Mouse (Mus musculus) MEL (cell line): Measurements from ENCODE around the gene Pi4ka. TPM values are rescaled to one million over a fixed set of nuclear protein-coding genes. Genes with fewer than 3 reads are reported as not detected.

ENCODE experiments used
- DNase-seq: peaks from one replicate; pipeline ENCODE4 v3.0.0; 2011; ENCODE audit warnings: low read depth, low spot score
- H3K27ac ChIP-seq: 2 replicates; pipeline ENCODE4 v1.5.1; 2012; ENCODE audit warnings: low read depth, mild to moderate bottlenecking, control low read depth, low read length, moderate library complexity; ENCODE audit not compliant: control insufficient read depth
- H3K27me3 ChIP-seq, 2 experiments: fragments of 150-350 bp in 1 of 2; sonication (generic) in 1 of 2; 2 replicates each; pipeline ENCODE4 v1.6.1; 2012; ENCODE audit warnings: low read length in 2 of 2, mild to moderate bottlenecking in 2 of 2, improper control_type of control experiment in 1 of 2, moderate library complexity in 1 of 2; ENCODE audit not compliant: insufficient read depth in 2 of 2, control insufficient read depth in 1 of 2
- H3K36me3 ChIP-seq, 2 experiments: 2 replicates each; pipeline ENCODE4 v1.6.1; 2012 to 2014; ENCODE audit warnings: low read length in 2 of 2, improper control_type of control experiment in 1 of 2, inconsistent platforms in 1 of 2, mild to moderate bottlenecking in 1 of 2; ENCODE audit not compliant: insufficient read depth in 2 of 2, control insufficient read depth in 1 of 2
- H3K4me1 ChIP-seq, 2 experiments: fragments of 150-350 bp in 1 of 2; sonication (generic) in 1 of 2; 2 replicates each; pipeline ENCODE4 v1.6.1; 2012; ENCODE audit warnings: low read length in 2 of 2, improper control_type of control experiment in 1 of 2, mild to moderate bottlenecking in 1 of 2; ENCODE audit not compliant: insufficient read depth in 2 of 2, control insufficient read depth in 1 of 2
- H3K4me3 ChIP-seq, 2 experiments: fragments of 150-350 bp in 1 of 2; sonication (generic) in 1 of 2; 2 replicates each; pipeline ENCODE4 v1.5.1; 2012; ENCODE audit warnings: low read depth in 2 of 2, low read length in 2 of 2, mild to moderate bottlenecking in 2 of 2, moderate library complexity in 2 of 2, control low read depth in 1 of 2, improper control_type of control experiment in 1 of 2; ENCODE audit not compliant: control insufficient read depth in 1 of 2, insufficient read depth in 1 of 2
- H3K79me2 ChIP-seq: 2 replicates; pipeline ENCODE4 v1.6.1; 2012; ENCODE audit warnings: mild to moderate bottlenecking, low read length, moderate library complexity; ENCODE audit not compliant: control insufficient read depth, poor library complexity, insufficient read depth
- H3K9ac ChIP-seq: 2 replicates; pipeline ENCODE4 v1.6.1; 2012; ENCODE audit warnings: low read depth, mild to moderate bottlenecking, control low read depth, low read length, moderate library complexity; ENCODE audit not compliant: control insufficient read depth, poor library complexity, severe bottlenecking
- H3K9me3 ChIP-seq: fragments of 150-350 bp; sonication (generic); replicated peaks from 2 replicates; pipeline ENCODE4 v1.6.1; 2012; ENCODE audit warnings: mild to moderate bottlenecking, low read length, improper control_type of control experiment, moderate library complexity; ENCODE audit not compliant: insufficient read depth
- CHD1 ChIP-seq: IDR thresholded peaks from 2 replicates; pipeline ENCODE4 v1.6.1; 2012; ENCODE audit warnings: low read depth, mild to moderate bottlenecking, inconsistent platforms, low read length, improper control_type of control experiment
- E2F4 ChIP-seq: IDR thresholded peaks from 2 replicates; pipeline ENCODE4 v1.6.1; 2011; ENCODE audit warnings: low read depth, low read length, improper control_type of control experiment, borderline replicate concordance
- EP300 ChIP-seq, 2 experiments: IDR thresholded peaks; 2 replicates each; pipeline ENCODE4 v1.6.1; 2011; ENCODE audit warnings: improper control_type of control experiment in 2 of 2, low read length in 2 of 2, low read depth in 1 of 2, mild to moderate bottlenecking in 1 of 2
- ETS1 ChIP-seq: IDR thresholded peaks from 2 replicates; pipeline ENCODE4 v1.6.1; 2012; ENCODE audit warnings: low read depth, mild to moderate bottlenecking, inconsistent platforms, low read length, improper control_type of control experiment, moderate library complexity
- GATA1 ChIP-seq: IDR thresholded peaks from 2 replicates; pipeline ENCODE4 v1.6.1; 2011; ENCODE audit warnings: low read depth, low read length, improper control_type of control experiment
- MAFK ChIP-seq: IDR thresholded peaks from 2 replicates; pipeline ENCODE4 v1.6.1; 2011; ENCODE audit warnings: low read depth, mild to moderate bottlenecking, low read length, improper control_type of control experiment, borderline replicate concordance
- MAZ ChIP-seq: IDR thresholded peaks from 2 replicates; pipeline ENCODE4 v1.6.1; 2012; ENCODE audit warnings: low read depth, mild to moderate bottlenecking, inconsistent platforms, low read length, improper control_type of control experiment
- MEF2A ChIP-seq: IDR thresholded peaks from 2 replicates; pipeline ENCODE4 v1.6.1; 2014; ENCODE audit warnings: low read depth, mild to moderate bottlenecking, inconsistent platforms, low read length, improper control_type of control experiment; ENCODE audit not compliant: poor library complexity, insufficient replicate concordance, severe bottlenecking; ENCODE audit errors: extremely low read depth
- MXI1 ChIP-seq: IDR thresholded peaks from 2 replicates; pipeline ENCODE4 v1.6.1; 2011; ENCODE audit warnings: mild to moderate bottlenecking, low read depth, low read length, improper control_type of control experiment
- MYB ChIP-seq: IDR thresholded peaks from 2 replicates; pipeline ENCODE4 v1.6.1; 2011; ENCODE audit warnings: mild to moderate bottlenecking, low read depth, low read length, improper control_type of control experiment
- MYC ChIP-seq: IDR thresholded peaks from 2 replicates; pipeline ENCODE4 v1.6.1; 2011; ENCODE audit warnings: low read depth, mild to moderate bottlenecking, low read length, improper control_type of control experiment, moderate library complexity
- NELFE ChIP-seq: IDR thresholded peaks from 2 replicates; pipeline ENCODE4 v1.6.1; 2011; ENCODE audit warnings: low read depth, low read length, improper control_type of control experiment
- NRF1 ChIP-seq: IDR thresholded peaks from 2 replicates; pipeline ENCODE4 v1.6.1; 2014; ENCODE audit warnings: low read depth, mild to moderate bottlenecking, inconsistent platforms, low read length, improper control_type of control experiment, moderate library complexity; ENCODE audit not compliant: poor library complexity, insufficient read depth, severe bottlenecking
- POLR2A ChIP-seq, 2 experiments: IDR thresholded peaks; 2 replicates each; pipeline ENCODE4 v1.6.1; 2011 to 2012; ENCODE audit warnings: low read length in 2 of 2, mild to moderate bottlenecking in 2 of 2, control low read depth in 1 of 2, improper control_type of control experiment in 1 of 2, low read depth in 1 of 2, moderate library complexity in 1 of 2; ENCODE audit not compliant: control insufficient read depth in 1 of 2, insufficient read depth in 1 of 2, poor library complexity in 1 of 2
- RAD21 ChIP-seq: IDR thresholded peaks from 2 replicates; pipeline ENCODE4 v1.6.1; 2011; ENCODE audit warnings: mild to moderate bottlenecking, low read depth, low read length, improper control_type of control experiment
- SMC3 ChIP-seq: IDR thresholded peaks from 2 replicates; pipeline ENCODE4 v1.6.1; 2011; ENCODE audit warnings: low read depth, low read length, improper control_type of control experiment
- TAL1 ChIP-seq: IDR thresholded peaks from 2 replicates; pipeline ENCODE4 v1.6.1; 2012; ENCODE audit warnings: mild to moderate bottlenecking, inconsistent platforms, low read length, moderate library complexity, mixed read lengths
- TBP ChIP-seq: IDR thresholded peaks from 2 replicates; pipeline ENCODE4 v1.8.0; 2011; ENCODE audit warnings: low read depth, low read length, improper control_type of control experiment
- UBTF ChIP-seq: IDR thresholded peaks from 2 replicates; pipeline ENCODE4 v1.6.1; 2012; ENCODE audit warnings: low read depth, mild to moderate bottlenecking, inconsistent platforms, low read length, improper control_type of control experiment, moderate library complexity, borderline replicate concordance; ENCODE audit not compliant: insufficient read depth
- USF1 ChIP-seq: IDR thresholded peaks from 2 replicates; pipeline ENCODE4 v1.6.1; 2014; ENCODE audit warnings: low read depth, mild to moderate bottlenecking, inconsistent platforms, low read length, improper control_type of control experiment, moderate library complexity
- USF2 ChIP-seq, 2 experiments: IDR thresholded peaks; 2 replicates each; pipeline ENCODE4 v1.6.1; 2011 to 2012; ENCODE audit warnings: improper control_type of control experiment in 2 of 2, low read length in 2 of 2, borderline replicate concordance in 1 of 2, inconsistent platforms in 1 of 2, low read depth in 1 of 2, mild to moderate bottlenecking in 1 of 2; ENCODE audit not compliant: insufficient read depth in 1 of 2
- ZKSCAN1 ChIP-seq: IDR thresholded peaks from 2 replicates; pipeline ENCODE4 v1.6.1; 2012; ENCODE audit warnings: low read depth, mild to moderate bottlenecking, inconsistent platforms, low read length, improper control_type of control experiment, moderate library complexity
- ZMIZ1 ChIP-seq: IDR thresholded peaks from 2 replicates; pipeline ENCODE4 v1.6.1; 2012; ENCODE audit warnings: low read depth, mild to moderate bottlenecking, inconsistent platforms, low read length, improper control_type of control experiment, moderate library complexity
- ZNF384 ChIP-seq: IDR thresholded peaks from 2 replicates; pipeline ENCODE4 v1.6.1; 2012; ENCODE audit warnings: low read depth, mild to moderate bottlenecking, inconsistent platforms, low read length, improper control_type of control experiment
- polyA plus RNA-seq, 2 experiments: library from polyadenylated mRNA; stranded (reverse) in 1 of 2; unstranded in 1 of 2; fragments of >175 nt in 1 of 2; fragments of >200 nt in 1 of 2; gene quantifications; 2 replicates each; pipeline versions ENCODE4 v1.2.1 to v1.2.4; 2012; ENCODE audit warnings: low replicate concordance in 2 of 2, low read depth in 1 of 2; ENCODE audit not compliant: insufficient read length in 2 of 2, insufficient read depth in 1 of 2, missing spikeins in 1 of 2
- total RNA-seq: library from RNA; depleted of rRNA; stranded (reverse); fragments of 300-350 nt; gene quantifications from 2 replicates; pipeline ENCODE4 v1.2.3, GENCODE M21; 2012

Gene Pi4ka
- total and polyA plus RNA-seq, 3 experiments = 25.0 to 286 (median 73.1) TPM

- Histone ChIP-seq H3K79me2 (no peaks in the 10 kb centered on the region), H3K27ac (no peak overlapping the region), H3K36me3 (no peaks in the 10 kb centered on the region), H3K9ac (no peak overlapping the region), H3K27me3 (no peaks in the 10 kb centered on the region)
- TF ChIP-seq TBP (no peak), RAD21 (no peak), MYC (no peak), GATA1 (no peak), MXI1 (no peak)
- TF ChIP-seq, all 39 proteins: peak for 0
- Histone ChIP-seq H3K4me1 (peaks cover 0 to 2% of the 10 kb centered on the region in 2 experiments; a peak in 1 of 4 replicates), H3K4me3 (no peak overlapping the region), H3K9me3 (no peaks in the 10 kb centered on the region)
- DNase-seq = no peak
Measured at GRCm38 (mm10) chr16:17324745-17325144, 81.4 kb downstream of the Pi4ka start.

- Histone ChIP-seq H3K27me3 (no peaks in the 10 kb centered on the region), H3K36me3 (no peaks in the 10 kb centered on the region; a peak in 1 of 4 replicates), H3K4me3 (no peak overlapping the region), H3K9ac (no peak overlapping the region), H3K27ac (no peak overlapping the region), H3K9me3 (no peaks in the 10 kb centered on the region), H3K79me2 (no peaks in the 10 kb centered on the region), H3K4me1 (no peaks in the 10 kb centered on the region)
- DNase-seq = no peak
- TF ChIP-seq NRF1 = no peak
- no peak for TF ChIP-seq E2F4
- no peak for TF ChIP-seq MAFK
- no peak for TF ChIP-seq POLR2A (IDR thresholded peaks at IDR 0.05; ENCODE audit: control insufficient read depth in 1 of 2, insufficient read depth in 1 of 2, low read depth in 1 of 2, low read length in 2 of 2, poor library complexity in 1 of 2)
- TF ChIP-seq UBTF = no peak
- no peak for TF ChIP-seq ZNF384
- TF ChIP-seq MYB = no peak
- no peak for TF ChIP-seq ETS1
- no peak for TF ChIP-seq USF2 (IDR thresholded peaks at IDR 0.05; ENCODE audit: borderline replicate concordance in 1 of 2, insufficient read depth in 1 of 2, low read depth in 1 of 2, low read length in 2 of 2)
- no peak for TF ChIP-seq NELFE
- no peak for TF ChIP-seq SMC3
- TF ChIP-seq EP300 (IDR thresholded peaks at IDR 0.05; ENCODE audit: low read depth in 1 of 2, low read length in 2 of 2) = no peak
- no peak for TF ChIP-seq ZMIZ1
- no peak for TF ChIP-seq USF1
- no peak for TF ChIP-seq ZKSCAN1
- no peak for TF ChIP-seq MAZ
- TF ChIP-seq CHD1 = no peak
- TF ChIP-seq MEF2A = no peak
- TF ChIP-seq TAL1 = no peak
Measured at GRCm38 (mm10) chr16:17321481-17321880, 84.6 kb downstream of the Pi4ka start.
